Mouse (Mus musculus): ENCODE results near the gene Trappc10. TPM values are rescaled to one million over a fixed set of nuclear protein-coding genes. Genes with fewer than 3 reads are reported as not detected.

Trappc10 gene
- polyA plus RNA-seq (2012; rRNA removed): 53.7 and 63.0 TPM in 2 replicates

- DNase-seq (ENCODE audit: extremely low spot score in 1 of 2, low spot score in 1 of 2): peak; percentile 67 to 87
These were observed at the start of gene Trappc10 for GRCm38 (mm10) chr10:78244438-78245224. Gene Trappc10, minus strand, starts transcription at chr10:78244641.

GRCm38 (mm10) chr10:78293576-78293975 lies 49.1 kb upstream of the Trappc10 start:
- DNase-seq (ENCODE audit: extremely low spot score in 1 of 2, low spot score in 1 of 2): no peak

GRCm38 (mm10) chr10:78292381-78292780 lies 47.9 kb upstream of the Trappc10 start:
- DNase-seq (ENCODE audit: extremely low spot score in 1 of 2, low spot score in 1 of 2): no peak

GRCm38 (mm10) chr10:78290730-78291535 lies 46.5 kb upstream of the Trappc10 start:
- DNase-seq (ENCODE audit: extremely low spot score in 1 of 2, low spot score in 1 of 2): no peak

GRCm38 (mm10) chr10:78288896-78289295 lies 44.5 kb upstream of the Trappc10 start:
- no peak for DNase-seq (ENCODE audit: extremely low spot score in 1 of 2, low spot score in 1 of 2)

- DNase-seq (ENCODE audit: extremely low spot score in 1 of 2, low spot score in 1 of 2): no peak
These were observed 43.7 kb upstream of the Trappc10 start for GRCm38 (mm10) chr10:78288135-78288534.

GRCm38 (mm10) chr10:78287465-78288132 lies 43.2 kb upstream of the Trappc10 start:
- no peak for DNase-seq (ENCODE audit: extremely low spot score in 1 of 2, low spot score in 1 of 2)

- no peak for DNase-seq (ENCODE audit: extremely low spot score in 1 of 2, low spot score in 1 of 2)
These were observed 41.5 kb upstream of the Trappc10 start for GRCm38 (mm10) chr10:78285959-78286358.

- DNase-seq (ENCODE audit: extremely low spot score in 1 of 2, low spot score in 1 of 2): no peak
These were observed 41.0 kb upstream of the Trappc10 start for GRCm38 (mm10) chr10:78285409-78285808.

- no peak for DNase-seq (ENCODE audit: extremely low spot score in 1 of 2, low spot score in 1 of 2)
These were observed 40.4 kb upstream of the Trappc10 start for GRCm38 (mm10) chr10:78284812-78285211.

- DNase-seq (ENCODE audit: extremely low spot score in 1 of 2, low spot score in 1 of 2): no peak
These were observed 38.0 kb upstream of the Trappc10 start for GRCm38 (mm10) chr10:78282411-78282810.

GRCm38 (mm10) chr10:78280486-78280885 lies 36.0 kb upstream of the Trappc10 start:
- DNase-seq (ENCODE audit: extremely low spot score in 1 of 2, low spot score in 1 of 2): no peak

GRCm38 (mm10) chr10:78279210-78279609 lies 34.8 kb upstream of the Trappc10 start:
- DNase-seq (ENCODE audit: extremely low spot score in 1 of 2, low spot score in 1 of 2): peak in 1 of 2 experiments; percentile 72

GRCm38 (mm10) chr10:78277835-78278234 lies 33.4 kb upstream of the Trappc10 start:
- no peak for DNase-seq (ENCODE audit: extremely low spot score in 1 of 2, low spot score in 1 of 2)

- no peak for DNase-seq (ENCODE audit: extremely low spot score in 1 of 2, low spot score in 1 of 2)
These were observed 31.8 kb upstream of the Trappc10 start for GRCm38 (mm10) chr10:78276242-78276641.

- DNase-seq (ENCODE audit: extremely low spot score in 1 of 2, low spot score in 1 of 2): no peak
These were observed 28.5 kb upstream of the Trappc10 start for GRCm38 (mm10) chr10:78272932-78273331.

GRCm38 (mm10) chr10:78265881-78266280 lies 21.4 kb upstream of the Trappc10 start:
- DNase-seq (ENCODE audit: extremely low spot score in 1 of 2, low spot score in 1 of 2): no peak

GRCm38 (mm10) chr10:78264735-78265134 lies 20.3 kb upstream of the Trappc10 start:
- DNase-seq (ENCODE audit: extremely low spot score in 1 of 2, low spot score in 1 of 2): no peak

- DNase-seq (ENCODE audit: extremely low spot score in 1 of 2, low spot score in 1 of 2): no peak
These were observed 16.6 kb upstream of the Trappc10 start for GRCm38 (mm10) chr10:78260916-78261650.

GRCm38 (mm10) chr10:78260322-78260721 lies 15.9 kb upstream of the Trappc10 start:
- DNase-seq (ENCODE audit: extremely low spot score in 1 of 2, low spot score in 1 of 2): no peak

Data from frontal cortex, adult 2 months (tissue).